Mouse (Mus musculus) heart, embryonic 12.5 days (tissue): ENCODE measurements around the gene Olfr190. TPM values are rescaled to one million over a fixed set of nuclear protein-coding genes. Genes with fewer than 3 reads are reported as not detected.

Experiments used
- ATAC-seq: fragments of 200-750 bp; cut with Nextera tagmentation; 2 replicates; pipeline ENCODE4 v1.8.0; 2017; ENCODE audit warnings: moderate TSS enrichment, moderate library complexity; ENCODE audit not compliant: insufficient number of reproducible peaks, low FRiP score
- H3K27ac ChIP-seq: fragments of 300-500 bp; sonication (generic); 2 replicates; pipeline ENCODE4 v1.5.1; 2016; ENCODE audit warnings: mild to moderate bottlenecking, moderate library complexity; ENCODE audit not compliant: poor library complexity, severe bottlenecking
- H3K27me3 ChIP-seq: fragments of 300-500 bp; sonication (generic); replicated peaks from 2 replicates; pipeline ENCODE4 v1.6.1; 2016; ENCODE audit warnings: mild to moderate bottlenecking, moderate library complexity
- H3K36me3 ChIP-seq: fragments of 300-500 bp; sonication (generic); 2 replicates; pipeline ENCODE4 v1.6.1; 2016; ENCODE audit warnings: mild to moderate bottlenecking, moderate library complexity
- H3K4me1 ChIP-seq: fragments of 300-500 bp; sonication (generic); replicated peaks from 2 replicates; pipeline ENCODE4 v1.6.1; 2016; ENCODE audit warnings: mild to moderate bottlenecking
- H3K4me2 ChIP-seq: fragments of 300-500 bp; sonication (generic); 2 replicates; pipeline ENCODE4 v1.6.1; 2016; ENCODE audit warnings: mild to moderate bottlenecking, moderate library complexity
- H3K4me3 ChIP-seq: fragments of 300-500 bp; sonication (generic); 2 replicates; pipeline ENCODE4 v1.5.1; 2016; ENCODE audit warnings: mild to moderate bottlenecking
- H3K9ac ChIP-seq: fragments of 300-500 bp; sonication (generic); 2 replicates; pipeline ENCODE4 v1.6.1; 2016; ENCODE audit warnings: mild to moderate bottlenecking, moderate library complexity
- H3K9me3 ChIP-seq: fragments of 300-500 bp; sonication (generic); replicated peaks from 2 replicates; pipeline ENCODE4 v1.6.1; 2016; ENCODE audit warnings: mild to moderate bottlenecking, moderate library complexity
- WGBS: fragments of 180-500 bp; shearing (Covaris S2); methylation state at CpG from one replicate; pipeline ENCODE4 v1.1.7; 2016; 5-methylcytosine and 5-hydroxymethylcytosine counted together
- polyA plus RNA-seq: library from polyadenylated mRNA; unstranded; fragments of >200 nt; fragmentation: Nextera tagmentation; extraction: Ambion mirVana; gene quantifications from 2 replicates; pipeline ENCODE4 v1.2.1, GENCODE M21; 2016

Gene Olfr190
- polyA plus RNA-seq, 1 experiment from 2014 or later = not detected

- no peak for ATAC-seq
- 0 out of 2 replicates have a peak, but pooled peaks cover 6% of the 10 kb centered on the region for H3K9me3 ChIP-seq
- H3K36me3 ChIP-seq = no peaks in the 10 kb centered on the region
- no peaks in the 10 kb centered on the region for H3K27me3 ChIP-seq
- no peak overlapping the region for H3K27ac ChIP-seq
- WGBS = 57% methylated on average over 4 of the region's 4 CpGs
- no peak overlapping the region for H3K4me2 ChIP-seq
- H3K4me1 ChIP-seq = no peaks in the 10 kb centered on the region
- no peak overlapping the region for H3K9ac ChIP-seq
- no peak overlapping the region for H3K4me3 ChIP-seq
These were observed 30.2 kb downstream of the Olfr190 start for GRCm38 (mm10) chr16:59047579-59047978.

GRCm38 (mm10) chr16:59045835-59046234 is 32.0 kb downstream of the Olfr190 start:
- H3K4me3 ChIP-seq = no peak overlapping the region
- WGBS = 69% methylated on average over 3 of the region's 3 CpGs
- no peaks in the 10 kb centered on the region for H3K4me1 ChIP-seq
- no peaks in the 10 kb centered on the region for H3K36me3 ChIP-seq
- no peak overlapping the region for H3K9ac ChIP-seq
- H3K4me2 ChIP-seq = no peak overlapping the region
- no peak overlapping the region for H3K27ac ChIP-seq
- H3K27me3 ChIP-seq = no peaks in the 10 kb centered on the region
- no peak for ATAC-seq
- H3K9me3 ChIP-seq = 0 out of 2 replicates have a peak, but pooled peaks cover 6% of the 10 kb centered on the region

- Histone ChIP-seq H3K9ac (no peak within 1 kb of the TSS), H3K27me3 (no peaks in the 10 kb centered on the region), H3K4me3 (no peak within 1 kb of the TSS), H3K9me3 (0 out of 2 replicates have a peak, but pooled peaks cover 6% of the 10 kb centered on the region), H3K4me2 (no peak within 1 kb of the TSS), H3K27ac (no peak within 1 kb of the TSS), H3K36me3 (no peaks in the 10 kb centered on the region), H3K4me1 (no peaks in the 10 kb centered on the region)
- WGBS = 80% methylated on average over 7 of the region's 7 CpGs
- no peak for ATAC-seq
These were observed 38.1 kb downstream of the Olfr190 start, which contains the start of gene Olfr187 for GRCm38 (mm10) chr16:59039710-59040109. TSS of gene Olfr187 (minus strand) at chr16:59039767.

- no peak within 1 kb of the TSS for H3K9ac ChIP-seq
- H3K4me3 ChIP-seq = no peak within 1 kb of the TSS
- no peak within 1 kb of the TSS for H3K27ac ChIP-seq
- WGBS = 84% methylated on average over 4 of the region's 4 CpGs
- H3K9me3 ChIP-seq = no peaks in the 10 kb centered on the region
- no peak within 1 kb of the TSS for H3K4me2 ChIP-seq
- no peak for ATAC-seq
- no peaks in the 10 kb centered on the region for H3K4me1 ChIP-seq
- H3K27me3 ChIP-seq = no peaks in the 10 kb centered on the region
- no peaks in the 10 kb centered on the region for H3K36me3 ChIP-seq
These were observed 47.6 kb downstream of the Olfr190 start, which contains the start of gene Olfr186 for GRCm38 (mm10) chr16:59030191-59030590. TSS of gene Olfr186 (minus strand) at chr16:59030291.

Other genes with a start within 250 kb of the Olfr190 start
- gene Olfr177, start 203.2 kb downstream of the Olfr190 start, polyA plus RNA-seq = not detected in 2 replicates
- not detected in 2 replicates for gene Olfr178, start 185.9 kb downstream of the Olfr190 start, polyA plus RNA-seq
- not detected in 2 replicates for gene Olfr181, start 149.2 kb downstream of the Olfr190 start, polyA plus RNA-seq
- gene Olfr180, start 148.6 kb downstream of the Olfr190 start, polyA plus RNA-seq = not detected in 2 replicates
- not detected in 2 replicates for gene Olfr183, start 82.6 kb downstream of the Olfr190 start, polyA plus RNA-seq
- not detected in 2 replicates for gene Olfr186, start 47.7 kb downstream of the Olfr190 start, polyA plus RNA-seq
- not detected in 2 replicates for gene Olfr187, start 38.2 kb downstream of the Olfr190 start, polyA plus RNA-seq
- gene Olfr191, start 11.8 kb upstream of the Olfr190 start, polyA plus RNA-seq = not detected in 2 replicates
- not detected in 2 replicates for gene Olfr193, start 33.9 kb upstream of the Olfr190 start, polyA plus RNA-seq
- gene Olfr194, start 43.1 kb upstream of the Olfr190 start, polyA plus RNA-seq = not detected in 2 replicates
- not detected in 2 replicates for gene Olfr195, start 69.0 kb upstream of the Olfr190 start, polyA plus RNA-seq
- not detected in 2 replicates for gene Olfr196, start 92.4 kb upstream of the Olfr190 start, polyA plus RNA-seq
- not detected in 2 replicates for gene Olfr198, start 125.5 kb upstream of the Olfr190 start, polyA plus RNA-seq
- not detected in 2 replicates for gene Olfr199, start 141.8 kb upstream of the Olfr190 start, polyA plus RNA-seq
- not detected in 2 replicates for gene Olfr201, start 194.6 kb upstream of the Olfr190 start, polyA plus RNA-seq
- gene Olfr202, start 208.8 kb upstream of the Olfr190 start, polyA plus RNA-seq = not detected in 2 replicates
- gene Olfr203, start 220.9 kb upstream of the Olfr190 start, polyA plus RNA-seq = not detected in 2 replicates
- gene Olfr204, start 240.2 kb upstream of the Olfr190 start, polyA plus RNA-seq = not detected in 2 replicates